Mouse (Mus musculus) kidney, adult 2 months (tissue): ENCODE data around the gene Mical3. TPM values are rescaled to one million over a fixed set of nuclear protein-coding genes. Genes with fewer than 3 reads are reported as not detected.
"Not testable (repeated sequence)": the region's sequence is repeated elsewhere in the genome, so short reads cannot be mapped to it uniquely, and the experiment has no call there.

Experiments
- DNase-seq: peaks from one replicate; pipeline ENCODE4 v3.0.0; 2021
- H3K27ac ChIP-seq: fragments of 200-500 bp; 2 replicates; pipeline ENCODE4 v1.5.1; 2012; ENCODE audit warnings: low read depth, low read length, control low read depth, inconsistent platforms; ENCODE audit not compliant: insufficient read depth
- H3K27me3 ChIP-seq: fragments of 200-500 bp; replicated peaks from 2 replicates; pipeline ENCODE4 v1.6.1; 2012; ENCODE audit warnings: mild to moderate bottlenecking, moderate library complexity, low read length, inconsistent platforms; ENCODE audit not compliant: control insufficient read depth, insufficient read depth
- H3K36me3 ChIP-seq: fragments of 200-500 bp; 2 replicates; pipeline ENCODE4 v1.6.1; 2012; ENCODE audit warnings: mild to moderate bottlenecking, moderate library complexity, low read length, inconsistent platforms; ENCODE audit not compliant: control insufficient read depth, insufficient read depth
- H3K4me1 ChIP-seq: fragments of 200-500 bp; 2 replicates; pipeline ENCODE4 v1.6.1; 2011; ENCODE audit warnings: low read length; ENCODE audit not compliant: control insufficient read depth, insufficient read depth
- H3K4me3 ChIP-seq: fragments of 200-500 bp; 2 replicates; pipeline ENCODE4 v1.5.1; 2011; ENCODE audit warnings: mild to moderate bottlenecking, low read depth, low read length, control low read depth; ENCODE audit not compliant: insufficient read depth
- CTCF ChIP-seq: fragments of 200-500 bp; conservative IDR thresholded peaks from 2 replicates; pipeline ENCODE4 v1.5.1; 2011; ENCODE audit warnings: low read depth, mild to moderate bottlenecking, control low read depth, low read length, moderate library complexity, mixed read lengths; ENCODE audit not compliant: insufficient read depth, insufficient read length
- POLR2A ChIP-seq: fragments of 200-500 bp; IDR thresholded peaks from one replicate; pipeline ENCODE4 v1.6.1; 2011; ENCODE audit warnings: low read depth, low read length, control low read depth
- WGBS: fragments of 180-500 bp; shearing (Covaris S2); methylation state at CpG from one replicate; pipeline ENCODE4 v1.1.7; 2018; 5-methylcytosine and 5-hydroxymethylcytosine counted together
- polyA plus RNA-seq: library from polyadenylated mRNA; depleted of rRNA; stranded (reverse); fragments of >200 nt; gene quantifications from 2 replicates; pipeline ENCODE4 v1.2.3, GENCODE M21; 2012

The Mical3 gene
- polyA plus RNA-seq, 1 experiment: 16.1 TPM

GRCm38 (mm10) chr6:120917975-120918374 lies 212.8 kb downstream of the Mical3 start:
- WGBS: 48% methylated on average over 3 of the region's 3 CpGs
- Histone ChIP-seq H3K27me3 (no peaks in the 10 kb centered on the region), H3K27ac (no peak overlapping the region), H3K36me3 (no peaks in the 10 kb centered on the region), H3K4me1 (peaks cover 9% of the 10 kb centered on the region; the same call in 1 of the 2 replicates), H3K4me3 (no peak overlapping the region)
- DNase-seq: no peak
- no peak for TF ChIP-seq POLR2A
- no peak for TF ChIP-seq CTCF

- H3K27me3 ChIP-seq, H3K36me3 ChIP-seq: not testable (repeated sequence)
- peaks cover 13% of the 10 kb centered on the region; the same call in 1 of the 2 replicates for H3K4me1 ChIP-seq
- peak overlapping the region; percentile 69 for H3K4me3 ChIP-seq
- WGBS: 9% methylated on average over 12 of the region's 14 CpGs
- peak overlapping the region; percentile 47; the same call in 1 of the 2 replicates for H3K27ac ChIP-seq
- peak; percentile 59 for DNase-seq
These were observed 213.6 kb downstream of the Mical3 start for GRCm38 (mm10) chr6:120916972-120917881.

GRCm38 (mm10) chr6:120916074-120916971 lies 214.5 kb downstream of the Mical3 start, which contains the start of gene Bid:
Bid (minus strand) TSS chr6:120916853.
- TF ChIP-seq POLR2A: no peak
- no peak for TF ChIP-seq CTCF

GRCm38 (mm10) chr6:120915649-120915975 lies 215.2 kb downstream of the Mical3 start:
- Histone ChIP-seq H3K4me1 (peaks cover 19% of the 10 kb centered on the region; the same call in 1 of the 2 replicates), H3K36me3 (no peaks in the 10 kb centered on the region), H3K27ac (peak overlapping the region; percentile 58), H3K4me3 (peak overlapping the region; percentile 69), H3K27me3 (no peaks in the 10 kb centered on the region)
- TF ChIP-seq POLR2A: no peak
- no peak for TF ChIP-seq CTCF
- no peak for DNase-seq
- 34% methylated on average over 2 of the region's 2 CpGs for WGBS

More at GRCm38 (mm10) chr6:120916074-120916971, 214.5 kb downstream of the Mical3 start, which contains the start of gene Bid:
- DNase-seq: peak; percentile 96
- Histone ChIP-seq H3K4me3 (peak within 1 kb of the TSS; percentile 69), H3K4me1 (peaks cover 19% of the 10 kb centered on the region; the same call in 1 of the 2 replicates), H3K36me3 (no peaks in the 10 kb centered on the region), H3K27me3 (no peaks in the 10 kb centered on the region), H3K27ac (peak within 1 kb of the TSS; percentile 58)
- 2% methylated on average over 67 of the region's 67 CpGs for WGBS

GRCm38 (mm10) chr6:120914911-120915648 lies 215.7 kb downstream of the Mical3 start:
- Histone ChIP-seq H3K4me3 (peak overlapping the region; percentile 69), H3K27me3 (no peaks in the 10 kb centered on the region), H3K27ac (peak overlapping the region; percentile 58), H3K4me1 (peaks cover 19% of the 10 kb centered on the region; the same call in 1 of the 2 replicates), H3K36me3 (no peaks in the 10 kb centered on the region)
- 37% methylated on average over 9 of the region's 9 CpGs for WGBS
- peak; percentile 74 for DNase-seq
- TF ChIP-seq CTCF (peak; percentile 65), POLR2A (no peak)

- Histone ChIP-seq H3K27ac (peak overlapping the region; percentile 37; the same call in 1 of the 2 replicates), H3K27me3 (no peaks in the 10 kb centered on the region), H3K4me1 (peaks cover 19% of the 10 kb centered on the region; the same call in 1 of the 2 replicates), H3K36me3 (no peaks in the 10 kb centered on the region), H3K4me3 (no peak overlapping the region)
- TF ChIP-seq POLR2A: no peak
- TF ChIP-seq CTCF: no peak
- 71% methylated on average over 4 of the region's 4 CpGs for WGBS
- DNase-seq: no peak
These were observed 216.3 kb downstream of the Mical3 start for GRCm38 (mm10) chr6:120914533-120914910.
